Mouse (Mus musculus) G1E (cell line): ENCODE results near the gene Ttbk1.

Experiments used
- CTCF ChIP-seq: IDR thresholded peaks from 2 replicates; pipeline ENCODE4 v1.5.1; 2012; ENCODE audit warnings: low read depth, low read length, inconsistent platforms, mixed read lengths
- TAL1 ChIP-seq: conservative IDR thresholded peaks from 2 replicates; pipeline ENCODE4 v1.6.1; 2012; ENCODE audit warnings: low read depth, low read length, inconsistent platforms, mixed read lengths

DNA sequence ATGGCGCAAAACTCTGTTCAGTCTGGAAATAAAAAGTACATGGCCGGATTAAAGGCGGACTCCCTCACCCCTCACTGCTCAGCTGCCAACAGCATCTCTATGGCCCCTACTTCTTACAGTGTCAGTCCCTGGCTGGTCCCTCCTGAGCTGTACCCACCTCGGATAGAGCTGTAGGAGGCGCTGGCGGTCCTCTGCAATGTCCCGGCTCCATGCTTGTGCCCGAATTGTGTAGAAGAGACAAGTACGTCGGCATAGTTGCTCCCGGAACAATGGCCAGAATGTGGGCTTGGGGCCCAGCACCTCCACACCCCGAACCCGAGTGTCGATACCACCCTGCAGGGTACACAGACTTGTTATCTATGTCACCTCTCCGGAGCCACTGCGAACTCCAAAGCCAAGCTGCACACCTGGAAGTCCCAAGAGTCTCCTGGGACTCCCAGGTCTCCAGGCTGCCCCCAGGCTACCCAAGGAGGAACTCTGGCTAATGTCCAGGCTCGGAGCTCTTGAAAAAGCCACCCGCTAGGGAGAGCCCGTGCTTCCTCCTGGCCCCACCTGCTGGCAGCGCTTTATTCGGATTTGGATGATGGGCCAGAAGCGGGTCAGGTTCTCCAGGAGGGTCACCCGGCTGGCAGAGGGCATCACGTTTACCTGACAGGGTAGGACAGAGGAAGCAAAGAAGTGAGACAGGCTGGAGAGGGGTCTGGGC lies 34.6 kb upstream of the Ttbk1 start:
- no peak for TF ChIP-seq CTCF
- no peak for TF ChIP-seq TAL1
